Mouse (Mus musculus) 416B (cell line): Measurements from ENCODE around the gene Pde8b.

ENCODE experiments used
- DNase-seq: peaks from one replicate; pipeline ENCODE4 v3.0.0; 2011; ENCODE audit warnings: low read depth

Pde8b gene

GRCm38 (mm10) chr13:95081082-95081481 lies 169.1 kb downstream of the Pde8b start:
- DNase-seq: no peak

- no peak for DNase-seq
These were observed 171.6 kb downstream of the Pde8b start for GRCm38 (mm10) chr13:95078492-95078891.

- DNase-seq: peak; percentile 7
These were observed 172.4 kb downstream of the Pde8b start for GRCm38 (mm10) chr13:95077688-95078087.

GRCm38 (mm10) chr13:95076142-95076541 lies 174.0 kb downstream of the Pde8b start:
- no peak for DNase-seq

GRCm38 (mm10) chr13:95073445-95074172 lies 176.5 kb downstream of the Pde8b start:
- DNase-seq: no peak

- DNase-seq: peak; percentile 21
These were observed 179.9 kb downstream of the Pde8b start for GRCm38 (mm10) chr13:95070268-95070667.

GRCm38 (mm10) chr13:95067854-95068253 lies 182.3 kb downstream of the Pde8b start:
- peak; percentile 67 for DNase-seq

- DNase-seq: peak; percentile 25
These were observed 186.6 kb downstream of the Pde8b start for GRCm38 (mm10) chr13:95063390-95064017.

- DNase-seq: no peak
These were observed 191.3 kb downstream of the Pde8b start for GRCm38 (mm10) chr13:95058885-95059284.

GRCm38 (mm10) chr13:95056501-95057280 lies 193.4 kb downstream of the Pde8b start:
- no peak for DNase-seq

- no peak for DNase-seq
These were observed 194.3 kb downstream of the Pde8b start for GRCm38 (mm10) chr13:95055742-95056388.

- no peak for DNase-seq
These were observed 197.7 kb downstream of the Pde8b start for GRCm38 (mm10) chr13:95052421-95052820.

GRCm38 (mm10) chr13:95050398-95050797 lies 199.7 kb downstream of the Pde8b start:
- DNase-seq: no peak

- no peak for DNase-seq
These were observed 206.0 kb downstream of the Pde8b start for GRCm38 (mm10) chr13:95044108-95044507.

GRCm38 (mm10) chr13:95040140-95040738 lies 209.9 kb downstream of the Pde8b start:
- no peak for DNase-seq

GRCm38 (mm10) chr13:95038200-95038599 lies 211.9 kb downstream of the Pde8b start:
- no peak for DNase-seq

- DNase-seq: no peak
These were observed 215.4 kb downstream of the Pde8b start for GRCm38 (mm10) chr13:95034715-95035114.

- peak; percentile 9 for DNase-seq
These were observed 216.0 kb downstream of the Pde8b start for GRCm38 (mm10) chr13:95034094-95034493.

GRCm38 (mm10) chr13:95032973-95033372 lies 217.2 kb downstream of the Pde8b start:
- no peak for DNase-seq

- no peak for DNase-seq
These were observed 217.9 kb downstream of the Pde8b start for GRCm38 (mm10) chr13:95032127-95032831.

GRCm38 (mm10) chr13:95030828-95031227 lies 219.3 kb downstream of the Pde8b start:
- no peak for DNase-seq
